Mouse (Mus musculus): ENCODE data around the gene Sephs2.

- TF ChIP-seq TAL1 (IDR thresholded peaks at IDR 0.05; ENCODE audit: low read length) (no peak), GATA1 (IDR thresholded peaks at IDR 0.05; ENCODE audit: low read length) (no peak)
Observed at GRCm38 (mm10) chr7:127321106-127321505, 47.3 kb upstream of the Sephs2 start.
